Mouse (Mus musculus) left cerebral cortex, adult 8-10 months (tissue): ENCODE results near the gene Pcp4. TPM values are rescaled to one million over a fixed set of nuclear protein-coding genes. Genes with fewer than 3 reads are reported as not detected.

Experiments
- DNase-seq, 2 experiments: peaks; one replicate each; pipeline ENCODE4 v3.0.0; 2022; ENCODE audit warnings: low spot score in 2 of 2
- total RNA-seq, 4 experiments: library from RNA; stranded (reverse); gene quantifications; 2 replicates each; pipeline ENCODE4 v1.2.4; 2022

Gene Pcp4
- total RNA-seq, 4 experiments from 2014 or later, result 640 to 706 (median 656) TPM

DNA sequence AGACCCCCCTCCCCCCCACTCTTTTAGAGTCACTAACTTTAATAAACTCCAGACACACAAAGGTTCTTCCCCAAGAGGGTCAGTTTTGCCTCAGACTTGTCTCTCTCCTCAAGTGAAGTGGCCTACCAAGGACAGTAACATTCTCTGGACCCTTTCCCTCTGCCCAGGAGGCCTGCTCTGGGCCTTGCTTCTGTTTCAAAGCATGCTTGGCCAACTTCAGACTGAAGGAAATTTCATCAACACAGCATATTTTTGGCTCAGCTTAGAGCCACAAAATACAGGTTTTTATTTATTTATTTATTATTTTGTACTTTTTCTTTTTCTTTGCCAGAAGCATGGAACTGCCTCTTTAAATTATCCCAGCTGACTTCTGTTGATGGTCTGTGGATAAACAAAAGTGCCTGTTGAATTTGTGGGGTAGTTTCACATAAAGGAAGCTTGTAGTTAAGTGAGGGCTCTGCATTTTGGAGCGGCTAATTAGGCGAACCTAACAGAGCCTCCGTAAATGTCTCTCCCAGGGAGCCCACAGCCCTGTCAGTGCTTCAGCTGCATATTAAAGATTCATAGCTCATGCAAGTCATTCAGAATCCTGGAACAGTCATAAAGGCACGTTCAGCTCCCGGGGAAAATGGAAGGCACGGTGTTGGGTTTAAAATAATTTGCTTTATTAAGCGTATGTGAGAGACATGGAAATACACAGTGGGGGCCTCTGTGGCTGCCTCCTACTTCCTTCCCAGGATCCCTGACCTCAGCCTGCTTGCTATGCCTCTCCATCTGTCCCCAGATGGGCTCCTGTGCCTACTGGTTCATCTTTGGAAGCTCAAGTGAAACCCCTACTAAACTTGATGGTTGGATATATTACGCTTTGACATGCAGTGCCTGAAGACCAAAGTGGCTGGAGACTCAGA, 96.2 kb downstream of the Pcp4 start:
- DNase-seq, result no peak

DNA sequence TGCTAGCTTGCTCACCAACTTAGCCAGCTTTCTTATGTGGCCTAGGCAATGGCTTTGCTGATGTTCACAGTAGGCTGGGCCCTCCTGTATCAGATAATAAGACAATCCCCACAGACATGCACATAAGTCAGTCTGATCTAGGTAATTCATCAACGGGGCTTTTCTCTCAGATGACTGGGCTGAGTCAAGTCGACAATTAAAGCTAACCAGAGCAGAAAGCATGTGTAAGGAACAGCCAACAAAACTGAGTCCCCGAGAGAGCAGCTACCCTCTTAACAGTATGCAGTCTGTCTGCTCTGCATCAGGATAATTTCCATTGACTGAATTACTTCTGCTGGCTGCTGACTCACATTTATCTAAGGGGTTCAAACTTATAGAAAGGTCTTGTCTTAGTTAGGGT, 100.0 kb downstream of the Pcp4 start:
- no peak for DNase-seq

Other genes starting within 250 kb of the Pcp4 start
- gene B3galt5, start 231.8 kb upstream of the Pcp4 start, total RNA-seq, result 10 to 100 TPM; 40.5 to 45.0 (median 41.1) TPM
- gene Itgb2l, start 24.0 kb upstream of the Pcp4 start, total RNA-seq, result not detected